Mouse (Mus musculus) hindbrain, postnatal 0 days (tissue): ENCODE measurements around the gene Mapkapk3. TPM values are rescaled to one million over a fixed set of nuclear protein-coding genes. Genes with fewer than 3 reads are reported as not detected.

ENCODE experiments used
- ATAC-seq: fragments of 200-750 bp; cut with Nextera tagmentation; 2 replicates; pipeline ENCODE4 v1.8.0; 2017; ENCODE audit warnings: mild to moderate bottlenecking, moderate TSS enrichment, moderate library complexity
- DNase-seq: peaks from one replicate; pipeline ENCODE4 v3.0.0-alpha.2; 2015; ENCODE audit warnings: low spot score
- H3K27ac ChIP-seq: fragments of 300-500 bp; sonication (generic); 2 replicates; pipeline ENCODE4 v1.5.1; 2014; ENCODE audit warnings: mild to moderate bottlenecking
- H3K27me3 ChIP-seq: fragments of 300-500 bp; sonication (generic); 2 replicates; pipeline ENCODE4 v1.6.1; 2014; ENCODE audit warnings: low read length, mixed read lengths; ENCODE audit not compliant: insufficient read depth
- H3K36me3 ChIP-seq: fragments of 300-500 bp; sonication (generic); 2 replicates; pipeline ENCODE4 v1.6.1; 2014; ENCODE audit warnings: low read length, mixed read lengths; ENCODE audit not compliant: insufficient read depth
- H3K4me1 ChIP-seq: fragments of 300-500 bp; sonication (generic); 2 replicates; pipeline ENCODE4 v1.6.1; 2014; ENCODE audit warnings: antibody characterized with exemption, low read length, mixed read lengths; ENCODE audit not compliant: insufficient read depth
- H3K4me2 ChIP-seq: fragments of 300-500 bp; sonication (generic); 2 replicates; pipeline ENCODE4 v1.6.1; 2014; ENCODE audit warnings: low read depth, mild to moderate bottlenecking, low read length, moderate library complexity, mixed read lengths
- H3K4me3 ChIP-seq: fragments of 300-500 bp; sonication (generic); 2 replicates; pipeline ENCODE4 v1.5.1; 2014; ENCODE audit warnings: low read length
- H3K9ac ChIP-seq: fragments of 300-500 bp; sonication (generic); replicated peaks from 2 replicates; pipeline ENCODE4 v1.6.1; 2014; ENCODE audit warnings: mild to moderate bottlenecking, low read length, moderate library complexity, mixed read lengths
- H3K9me3 ChIP-seq: fragments of 300-500 bp; sonication (generic); 2 replicates; pipeline ENCODE4 v1.6.1; 2016; ENCODE audit warnings: low read length, mixed read lengths
- CTCF ChIP-seq: IDR thresholded peaks from 2 replicates; pipeline ENCODE4 v1.5.1; 2016; ENCODE audit warnings: antibody characterized with exemption, control low read depth, low read depth
- WGBS: fragments of 180-500 bp; shearing (Covaris S2); extraction: QIAGEN DNeasy Blood & Tissue Kit; methylation state at CpG from one replicate; pipeline ENCODE4 v1.1.7; 2014; 5-methylcytosine and 5-hydroxymethylcytosine counted together
- polyA plus RNA-seq: library from polyadenylated mRNA; unstranded; fragments of >200 nt; fragmentation: Nextera tagmentation; extraction: Ambion mirVana; gene quantifications from 2 replicates; pipeline ENCODE4 v1.2.1, GENCODE M21; 2015
- total RNA-seq: library from RNA; depleted of rRNA; stranded (reverse); fragments of >200 nt; gene quantifications from 2 replicates; pipeline ENCODE4 v1.2.3, GENCODE M21; 2014

Gene Mapkapk3
- total and polyA plus RNA-seq, 2 experiments from 2014 or later, result 3.0 to 3.8 TPM

DNA sequence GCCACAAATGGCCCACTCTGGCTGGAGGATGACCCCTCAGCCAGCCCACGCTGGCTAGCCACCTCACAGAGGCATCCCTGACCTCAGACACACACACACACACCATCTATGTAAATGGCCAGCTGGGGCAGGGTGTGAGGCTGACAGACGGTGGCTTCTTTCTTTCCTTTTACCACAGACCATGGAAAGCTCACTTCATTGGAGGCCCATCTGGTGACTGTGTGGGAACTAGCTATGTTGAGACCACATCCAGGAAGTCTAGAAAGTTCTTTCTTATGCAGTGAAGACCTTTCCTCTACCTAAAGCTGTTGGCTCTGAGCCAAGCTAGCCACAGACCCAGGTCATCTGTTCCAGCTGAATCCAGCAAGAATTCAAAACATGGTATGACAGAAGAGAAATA is 44.0 kb upstream of the Mapkapk3 start:
- Histone ChIP-seq H3K9ac (no peak overlapping the region), H3K4me2 (no peak overlapping the region), H3K9me3 (no peaks in the 10 kb centered on the region), H3K4me3 (no peak overlapping the region), H3K27ac (no peak overlapping the region), H3K36me3 (no peaks in the 10 kb centered on the region), H3K4me1 (peaks cover 7% of the 10 kb centered on the region; the same call in 1 of the 2 replicates), H3K27me3 (no peaks in the 10 kb centered on the region)
- ATAC-seq (no peak), DNase-seq (no peak)
- WGBS, result 55% methylated on average over 2 of the region's 2 CpGs
- no peak for TF ChIP-seq CTCF

DNA sequence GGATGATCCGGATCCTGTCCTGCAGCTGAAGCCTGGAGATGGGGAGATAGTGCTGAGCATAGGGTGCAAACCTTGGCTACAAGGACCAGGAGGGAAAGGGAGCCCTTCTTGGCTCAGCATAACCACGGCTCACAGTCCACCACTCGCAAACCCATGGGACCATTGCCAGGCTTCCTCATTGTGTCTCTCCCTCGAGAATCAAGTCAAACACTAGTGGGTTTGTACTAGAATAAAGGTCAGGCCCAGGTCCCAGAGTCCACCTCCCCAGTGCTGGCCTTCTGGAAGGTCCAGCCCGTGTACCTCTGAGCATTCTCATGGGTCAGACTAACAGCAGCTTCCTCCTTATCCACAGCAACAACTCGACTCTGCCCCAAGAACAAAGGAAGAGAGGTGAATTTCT is 41.1 kb upstream of the Mapkapk3 start:
- no peaks in the 10 kb centered on the region for H3K27me3 ChIP-seq
- H3K4me1 ChIP-seq, result no peaks in the 10 kb centered on the region
- ATAC-seq, result no peak
- no peak for TF ChIP-seq CTCF
- WGBS, result 76% methylated on average over 6 of the region's 6 CpGs
- no peak overlapping the region for H3K9ac ChIP-seq
- H3K27ac ChIP-seq, result no peak overlapping the region
- H3K9me3 ChIP-seq, result no peaks in the 10 kb centered on the region
- H3K36me3 ChIP-seq, result no peaks in the 10 kb centered on the region
- no peak overlapping the region for H3K4me2 ChIP-seq
- no peak overlapping the region for H3K4me3 ChIP-seq
- no peak for DNase-seq

DNA sequence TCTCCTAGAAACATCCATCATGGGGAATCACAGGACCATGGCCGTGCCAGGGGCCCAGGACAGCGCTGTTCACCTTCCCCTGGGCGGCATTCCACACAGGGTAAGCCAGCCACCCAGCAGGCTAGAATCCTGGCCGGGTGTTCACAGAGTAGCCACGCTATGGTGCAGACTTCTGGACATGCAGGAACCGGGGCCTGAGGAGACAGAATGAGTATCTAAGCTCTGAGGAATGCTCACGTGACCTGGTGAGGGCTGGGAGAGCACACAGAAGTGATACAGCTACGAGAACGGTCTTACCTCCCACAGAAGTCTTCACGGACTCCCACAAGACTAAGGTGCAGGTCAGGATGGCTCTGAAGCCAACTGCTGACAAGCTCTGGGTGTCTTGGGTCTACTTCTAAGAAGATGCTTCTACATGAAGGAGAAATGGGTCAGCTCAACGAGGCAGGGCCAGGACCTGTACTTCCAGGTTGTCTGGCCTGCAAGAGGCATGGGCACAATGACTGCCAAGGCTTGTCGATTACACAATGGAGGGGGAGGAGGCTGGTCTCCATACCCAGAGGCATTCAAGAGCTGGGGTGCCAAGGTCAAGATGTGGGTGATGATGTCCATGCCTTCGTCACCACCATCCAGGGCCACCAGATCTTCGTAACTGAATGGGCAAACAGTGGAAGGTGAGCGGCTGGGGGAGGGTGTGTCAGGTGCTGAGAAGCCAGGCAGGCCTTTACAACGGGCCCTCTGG is 38.4 kb upstream of the Mapkapk3 start:
- no peak overlapping the region for H3K4me3 ChIP-seq
- DNase-seq (no peak), ATAC-seq (no peak)
- WGBS, result 88% methylated on average over 16 of the region's 16 CpGs
- H3K27me3 ChIP-seq, result no peaks in the 10 kb centered on the region
- H3K9ac ChIP-seq, result no peak overlapping the region
- no peak overlapping the region for H3K4me2 ChIP-seq
- H3K9me3 ChIP-seq, result no peaks in the 10 kb centered on the region
- H3K27ac ChIP-seq, result no peak overlapping the region
- no peaks in the 10 kb centered on the region for H3K36me3 ChIP-seq
- no peaks in the 10 kb centered on the region for H3K4me1 ChIP-seq
- no peak for TF ChIP-seq CTCF

DNA sequence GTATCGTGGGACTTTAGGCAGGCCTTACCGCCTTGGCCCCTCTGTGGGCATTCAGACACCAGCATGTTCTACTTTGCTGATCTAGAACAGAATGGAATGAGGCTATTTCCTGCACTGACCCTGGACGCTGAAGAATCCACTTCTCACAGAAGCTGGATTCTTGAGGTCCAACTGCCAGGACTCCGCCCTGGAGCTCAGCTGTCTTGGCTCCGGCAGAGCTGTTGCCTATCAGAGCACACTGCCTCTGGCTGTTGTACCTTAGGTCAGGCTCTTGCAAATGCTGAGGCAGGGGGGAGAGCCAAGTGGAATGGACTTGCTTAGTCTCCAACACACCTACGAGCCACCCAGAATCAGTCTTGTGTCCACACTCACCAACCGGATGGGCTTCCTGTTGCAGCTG is 36.2 kb upstream of the Mapkapk3 start:
- H3K9me3 ChIP-seq, result no peaks in the 10 kb centered on the region

DNA sequence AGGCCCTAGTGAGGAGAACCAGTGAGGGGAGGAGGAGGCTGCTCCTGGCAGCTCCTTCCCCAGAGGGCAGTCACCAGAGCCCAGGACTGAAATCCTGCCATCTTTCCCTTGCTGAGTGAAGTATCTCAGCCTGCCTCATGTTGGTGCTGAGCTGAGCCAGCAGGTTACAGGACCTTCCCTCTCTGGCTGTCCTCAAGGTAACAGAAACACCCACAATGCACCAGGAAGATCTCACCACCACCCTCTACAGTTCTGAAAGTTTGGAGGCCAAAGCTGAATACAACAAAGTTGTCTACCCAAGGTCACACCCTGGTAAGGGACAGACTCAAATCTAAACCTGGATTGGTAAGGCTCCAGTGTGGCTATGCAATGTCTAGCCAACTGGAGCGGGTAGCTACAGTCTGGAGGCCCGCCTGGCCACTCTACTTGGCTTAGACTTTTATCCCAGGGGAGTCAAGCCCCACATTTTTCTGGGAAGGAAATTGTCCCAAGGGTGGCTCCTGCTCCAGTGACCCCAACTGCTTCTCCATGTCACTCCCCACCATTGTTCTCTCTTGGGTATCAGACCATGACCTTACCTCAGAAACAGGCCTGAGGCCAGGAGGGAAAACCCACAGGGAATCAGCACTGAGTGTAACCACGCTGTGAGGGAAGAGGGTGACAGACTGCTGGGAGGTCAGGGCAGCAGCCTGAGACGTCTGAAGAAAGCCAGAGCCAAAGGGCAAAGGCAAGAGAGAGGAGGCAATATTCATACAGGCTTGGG is 35.3 kb upstream of the Mapkapk3 start:
- WGBS, result 48% methylated on average over 4 of the region's 4 CpGs
- DNase-seq, result no peak
- no peak overlapping the region for H3K4me2 ChIP-seq
- H3K27ac ChIP-seq, result no peak overlapping the region
- H3K4me3 ChIP-seq, result no peak overlapping the region
- no peak for TF ChIP-seq CTCF
- no peaks in the 10 kb centered on the region for H3K9me3 ChIP-seq
- H3K4me1 ChIP-seq, result no peaks in the 10 kb centered on the region
- no peaks in the 10 kb centered on the region for H3K27me3 ChIP-seq
- no peak for ATAC-seq
- H3K36me3 ChIP-seq, result no peaks in the 10 kb centered on the region
- H3K9ac ChIP-seq, result no peak overlapping the region

More for the DNA sequence above, 36.2 kb upstream of the Mapkapk3 start:
- no peak overlapping the region for H3K4me3 ChIP-seq
- H3K9ac ChIP-seq, result no peak overlapping the region
- ATAC-seq (no peak), DNase-seq (no peak)
- no peak overlapping the region for H3K4me2 ChIP-seq
- H3K4me1 ChIP-seq, result no peaks in the 10 kb centered on the region
- no peaks in the 10 kb centered on the region for H3K27me3 ChIP-seq
- TF ChIP-seq CTCF, result no peak
- WGBS, result 84% methylated on average over 7 of the region's 7 CpGs
- H3K27ac ChIP-seq, result no peak overlapping the region
- no peaks in the 10 kb centered on the region for H3K36me3 ChIP-seq

DNA sequence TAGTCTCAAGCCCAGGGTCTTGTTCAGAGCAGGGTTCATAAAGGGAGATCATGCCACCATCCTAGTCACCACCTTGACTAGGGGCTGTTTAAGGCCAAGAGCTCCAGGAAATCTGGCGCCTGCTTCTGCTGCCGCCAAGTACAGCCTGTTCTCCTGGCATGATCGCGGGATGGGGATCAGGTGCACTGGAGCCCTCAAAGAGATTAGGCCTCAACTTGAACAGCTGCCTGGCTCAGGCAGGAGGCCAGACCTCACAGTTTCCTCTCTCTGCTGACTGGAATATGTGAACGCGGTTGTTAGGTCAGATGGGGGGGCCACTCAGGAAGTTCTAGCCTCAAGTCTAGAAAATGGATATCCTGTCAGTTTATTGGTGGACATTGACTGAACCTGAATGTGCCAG is 33.9 kb upstream of the Mapkapk3 start:
- no peak overlapping the region for H3K9ac ChIP-seq
- peak; percentile 76 for ATAC-seq

More for the DNA sequence above, 33.9 kb upstream of the Mapkapk3 start:
- H3K4me1 ChIP-seq, result no peaks in the 10 kb centered on the region
- no peak overlapping the region for H3K4me2 ChIP-seq
- peak; percentile 79 for DNase-seq
- no peaks in the 10 kb centered on the region for H3K9me3 ChIP-seq
- no peaks in the 10 kb centered on the region for H3K27me3 ChIP-seq
- TF ChIP-seq CTCF, result no peak
- 51% methylated on average over 6 of the region's 6 CpGs for WGBS
- no peaks in the 10 kb centered on the region for H3K36me3 ChIP-seq
- no peak overlapping the region for H3K27ac ChIP-seq
- no peak overlapping the region for H3K4me3 ChIP-seq
